Mouse (Mus musculus) inflammation-experienced regulatory T-cells, adult 6 months (primary cell): ENCODE measurements around the gene Trak1. TPM values are rescaled to one million over a fixed set of nuclear protein-coding genes. Genes with fewer than 3 reads are reported as not detected.

Experiments used
- ATAC-seq: one replicate; pipeline ENCODE4 v1.8.0; 2017
- polyA plus RNA-seq, 3 experiments: library from polyadenylated mRNA; unstranded; fragments of 100-300 nt; shearing (Covaris generic); gene quantifications; one replicate each; pipeline ENCODE4 v1.2.1; 2017

Gene Trak1
- polyA plus RNA-seq, 3 experiments from 2014 or later, result 7.5 to 12.9 (median 11.8) TPM

DNA sequence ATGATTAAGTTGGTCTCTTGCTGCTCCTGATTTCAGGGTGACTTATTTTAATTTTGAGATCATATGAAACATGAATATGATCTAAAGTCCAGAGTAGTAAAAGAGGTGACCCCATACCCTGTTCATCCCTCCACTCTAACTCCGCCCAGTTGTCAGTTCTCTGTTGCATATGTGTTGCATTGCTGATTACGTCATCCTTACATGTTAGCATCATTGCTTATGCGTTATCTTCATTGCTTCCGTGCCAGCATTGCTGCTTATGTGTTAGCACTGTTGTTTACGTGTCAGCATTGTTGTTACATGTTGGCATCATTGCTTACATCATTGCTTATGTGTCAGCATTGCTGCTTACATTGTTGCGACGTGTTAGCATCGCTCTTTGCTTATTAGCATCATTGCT lies 51.8 kb downstream of the Trak1 start:
- no peak for ATAC-seq

DNA sequence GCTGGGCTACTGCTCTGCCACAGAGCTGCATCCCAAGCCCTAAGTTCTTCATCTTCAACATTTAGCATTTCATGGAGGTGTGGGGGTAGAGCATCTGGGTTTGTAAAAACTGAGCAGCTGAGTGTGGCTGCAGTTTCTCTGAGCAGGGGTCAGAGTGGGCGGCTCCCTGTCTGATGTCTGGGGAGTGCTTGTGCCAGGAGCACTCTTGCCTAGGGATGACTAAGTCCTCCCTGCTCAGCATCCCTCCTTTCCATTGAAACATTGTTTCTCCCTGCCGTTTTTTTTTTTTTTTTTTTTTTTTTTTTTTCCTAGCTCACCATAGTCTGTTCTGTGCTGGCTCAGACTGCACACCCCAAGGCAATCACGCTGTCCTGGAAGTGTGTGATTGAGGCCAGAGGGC lies 53.3 kb downstream of the Trak1 start:
- ATAC-seq, result no peak

DNA sequence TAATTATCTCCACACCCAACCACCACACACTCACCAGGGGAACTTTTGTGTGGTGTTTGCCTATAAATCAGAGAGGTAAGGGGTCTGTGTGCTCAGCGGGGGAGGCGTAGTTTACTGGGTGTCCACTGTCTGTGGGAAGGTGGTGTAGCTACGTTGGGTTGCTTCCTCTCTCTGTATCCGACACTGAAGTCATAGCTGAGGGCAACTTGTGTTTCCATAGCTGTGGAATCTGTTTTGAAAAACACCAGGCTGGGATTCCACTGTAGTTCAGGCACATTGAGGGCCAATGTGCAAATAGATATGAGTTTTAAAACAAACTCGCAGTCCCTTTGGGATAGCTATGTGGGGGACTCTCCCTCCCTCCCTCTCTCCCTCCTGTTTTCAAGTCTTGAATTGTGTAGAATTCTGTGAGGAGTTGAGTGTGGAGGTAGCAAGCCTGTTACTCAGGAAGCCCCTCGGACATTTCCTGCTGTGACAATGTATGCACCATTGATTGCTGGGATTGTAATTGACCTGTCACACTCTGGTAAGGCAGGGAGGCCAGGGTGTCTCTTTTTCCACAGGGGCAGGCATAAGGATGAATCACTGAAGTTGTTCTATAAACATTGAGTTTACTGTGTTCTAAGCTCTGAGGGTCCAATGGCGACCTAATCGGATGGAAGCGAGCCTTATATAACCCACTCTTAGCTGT lies 54.2 kb downstream of the Trak1 start:
- ATAC-seq, result no peak

DNA sequence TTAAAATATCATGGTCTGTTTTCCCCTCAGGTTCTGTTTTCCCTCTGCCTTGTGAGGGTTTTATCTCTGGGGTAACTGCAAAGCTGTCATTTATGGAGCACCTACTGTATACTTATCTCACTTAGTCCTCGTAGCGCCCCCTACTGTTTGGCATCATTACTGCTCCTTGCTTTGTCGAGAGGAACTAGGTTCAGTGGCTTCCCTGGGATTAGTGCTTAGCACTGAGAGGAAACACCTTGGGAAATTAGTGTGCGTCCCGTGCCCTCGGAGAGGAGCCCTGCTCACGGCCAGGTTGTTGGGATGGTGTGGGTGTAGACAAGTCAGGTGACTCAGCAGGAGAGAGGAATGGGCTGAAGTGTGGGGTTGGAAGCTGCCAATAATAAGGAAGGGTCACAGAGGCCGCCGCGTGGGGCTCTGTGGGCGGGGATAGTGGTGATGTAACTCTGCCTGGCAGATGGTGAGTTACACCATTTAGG lies 54.9 kb downstream of the Trak1 start:
- no peak for ATAC-seq

DNA sequence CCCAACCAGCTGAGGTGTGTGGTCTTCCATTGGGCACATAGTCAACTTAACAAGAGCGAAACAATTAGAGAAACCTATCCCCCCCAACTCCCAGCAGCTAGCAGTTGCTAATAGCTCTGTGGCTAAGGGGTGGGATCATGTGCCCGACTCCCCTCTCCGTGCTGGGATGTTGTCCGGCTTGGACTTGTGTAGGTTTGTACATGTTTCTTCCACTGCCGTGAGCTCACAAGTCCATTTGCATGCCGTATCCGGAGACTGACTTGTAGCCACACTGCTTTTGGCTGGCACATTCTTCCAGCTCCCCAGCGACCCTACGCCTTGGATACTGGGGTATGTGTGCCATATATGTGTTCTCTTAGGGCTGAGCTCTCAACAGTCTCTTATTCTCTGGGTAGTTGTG lies 55.4 kb downstream of the Trak1 start:
- ATAC-seq, result no peak

DNA sequence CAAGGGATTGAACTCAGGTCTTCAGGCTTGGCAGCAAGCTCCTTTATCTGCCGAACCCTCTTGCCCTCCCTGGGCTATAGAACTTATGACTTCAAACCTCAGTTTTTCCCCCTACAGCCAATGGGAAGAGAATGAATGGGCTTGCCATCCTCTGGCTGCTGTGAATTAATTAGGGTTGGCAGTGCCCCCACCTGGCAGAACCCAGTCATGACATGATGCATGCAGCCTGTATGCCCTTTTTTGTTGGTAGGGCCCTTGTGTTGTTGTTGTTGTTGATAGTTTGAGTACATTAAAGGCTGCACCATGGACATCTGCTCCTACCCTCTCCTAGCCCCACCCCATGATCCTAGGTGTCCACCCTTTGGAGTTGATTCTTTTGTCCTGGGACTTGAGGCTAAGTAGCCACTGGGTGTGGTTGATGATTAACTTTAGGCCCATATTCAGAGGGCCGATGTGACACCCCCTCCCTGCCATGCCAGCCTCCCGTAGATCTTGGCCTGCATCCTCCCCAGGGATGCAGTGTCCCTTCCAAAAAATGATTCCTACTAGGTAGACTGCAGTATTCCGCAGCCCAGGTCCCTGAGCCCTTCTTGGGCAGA lies 57.6 kb downstream of the Trak1 start:
- ATAC-seq, result peak; percentile 56

DNA sequence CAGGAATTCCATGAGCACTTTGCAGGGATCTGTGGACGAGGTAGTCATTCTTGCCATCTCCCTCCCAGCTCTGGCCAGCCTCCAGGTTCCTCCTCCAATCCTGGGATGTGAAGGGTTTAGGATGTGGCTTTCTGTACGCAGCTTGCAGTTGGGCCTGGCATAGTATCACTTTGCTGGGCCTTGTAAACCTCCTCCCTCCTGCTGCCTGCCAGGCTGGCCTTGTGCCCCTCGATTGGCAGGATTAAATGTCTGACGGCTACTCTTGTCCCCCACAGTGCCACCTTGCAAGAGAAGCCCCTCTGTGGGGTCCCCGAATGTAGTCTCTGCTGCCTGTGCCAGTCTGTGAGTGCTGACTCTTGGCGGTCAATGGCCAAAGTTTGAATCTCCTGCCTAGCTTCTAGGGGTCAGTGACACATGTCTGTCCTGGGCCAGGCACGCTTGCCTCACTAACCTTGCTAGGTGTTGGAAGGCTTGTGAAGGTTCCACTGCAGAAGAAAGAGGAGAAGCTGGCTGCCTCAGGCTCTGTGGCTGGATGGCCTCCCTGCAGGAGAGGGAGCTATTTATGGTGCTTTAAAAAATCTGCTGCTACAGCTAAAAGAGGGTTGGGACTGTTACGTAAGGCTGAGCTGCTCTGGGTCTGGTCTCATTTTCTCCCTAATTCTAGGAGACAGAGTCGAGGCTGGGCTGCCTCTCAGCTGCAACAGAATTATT lies 58.3 kb downstream of the Trak1 start:
- no peak for ATAC-seq

DNA sequence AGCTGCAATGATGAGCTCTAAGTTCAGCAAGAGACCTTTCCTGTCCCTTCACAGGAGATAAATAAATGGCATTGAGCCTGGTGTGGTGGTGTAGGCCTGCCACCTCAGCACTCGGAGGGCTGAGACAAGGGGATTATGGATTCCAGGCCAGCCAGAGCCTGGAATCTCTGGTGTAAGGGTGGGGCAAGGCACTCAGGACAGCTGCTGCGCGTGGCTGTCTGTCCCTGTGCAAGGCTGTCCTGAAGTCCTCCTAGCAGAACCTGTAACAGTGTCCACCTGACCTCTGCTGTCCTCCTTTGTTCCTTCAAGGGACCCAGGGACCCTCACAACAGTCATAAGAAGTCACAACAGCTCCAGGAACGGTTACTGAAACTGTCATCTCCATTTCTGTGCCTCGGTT lies 59.8 kb downstream of the Trak1 start:
- no peak for ATAC-seq

DNA sequence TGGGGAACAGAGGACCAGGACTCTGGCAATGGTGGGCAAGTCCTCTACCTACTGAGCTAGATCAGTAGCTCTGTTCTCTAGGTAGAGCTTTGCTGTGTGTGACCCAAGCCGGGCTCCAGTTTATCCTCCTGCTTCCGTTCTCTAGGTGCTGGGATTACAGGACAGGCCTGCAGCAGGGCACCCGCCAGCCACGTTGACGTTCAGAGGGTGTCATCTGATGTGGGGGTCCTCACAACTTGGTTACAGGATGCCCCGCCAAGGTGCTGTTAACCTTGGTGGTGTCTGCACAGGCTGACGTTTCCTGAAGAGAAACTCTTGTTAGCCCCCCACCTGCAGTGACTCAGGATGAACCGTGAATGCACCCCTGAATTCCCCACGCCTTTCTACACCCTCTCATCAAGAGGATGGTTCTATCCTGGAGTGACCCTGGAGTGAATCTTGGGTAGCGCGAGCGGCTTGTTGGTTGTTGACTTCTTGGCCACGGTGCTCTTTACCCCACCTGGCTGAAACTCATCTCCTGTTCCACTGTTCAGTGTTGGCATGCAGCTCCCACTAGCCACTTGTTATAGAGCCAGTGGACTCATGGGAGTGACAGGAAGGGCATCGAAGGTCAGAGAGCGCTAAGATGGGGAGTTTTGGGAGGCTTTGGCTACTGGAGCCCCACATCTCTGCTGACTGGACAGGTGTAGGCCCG lies 60.4 kb downstream of the Trak1 start:
- ATAC-seq, result no peak

DNA sequence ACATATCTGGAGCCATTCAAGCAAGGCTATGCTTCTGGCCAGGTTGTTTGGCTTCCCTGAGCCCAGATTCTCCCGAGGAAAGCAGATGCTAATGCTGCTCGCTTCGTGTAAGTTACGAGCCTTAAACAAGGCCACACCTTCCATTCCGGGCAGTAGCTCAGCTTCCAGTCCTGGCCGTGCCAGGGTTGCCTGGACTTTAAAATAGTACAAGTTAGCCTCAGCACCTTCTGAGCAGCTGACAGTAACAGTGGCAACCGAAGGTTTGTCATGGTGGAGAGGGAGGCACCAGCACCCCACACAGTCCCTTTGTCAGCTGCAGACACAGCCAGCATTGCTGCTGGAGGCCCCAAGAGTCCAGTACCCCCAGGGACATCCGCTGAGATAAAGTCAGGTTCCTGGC lies 61.1 kb downstream of the Trak1 start:
- ATAC-seq, result no peak

DNA sequence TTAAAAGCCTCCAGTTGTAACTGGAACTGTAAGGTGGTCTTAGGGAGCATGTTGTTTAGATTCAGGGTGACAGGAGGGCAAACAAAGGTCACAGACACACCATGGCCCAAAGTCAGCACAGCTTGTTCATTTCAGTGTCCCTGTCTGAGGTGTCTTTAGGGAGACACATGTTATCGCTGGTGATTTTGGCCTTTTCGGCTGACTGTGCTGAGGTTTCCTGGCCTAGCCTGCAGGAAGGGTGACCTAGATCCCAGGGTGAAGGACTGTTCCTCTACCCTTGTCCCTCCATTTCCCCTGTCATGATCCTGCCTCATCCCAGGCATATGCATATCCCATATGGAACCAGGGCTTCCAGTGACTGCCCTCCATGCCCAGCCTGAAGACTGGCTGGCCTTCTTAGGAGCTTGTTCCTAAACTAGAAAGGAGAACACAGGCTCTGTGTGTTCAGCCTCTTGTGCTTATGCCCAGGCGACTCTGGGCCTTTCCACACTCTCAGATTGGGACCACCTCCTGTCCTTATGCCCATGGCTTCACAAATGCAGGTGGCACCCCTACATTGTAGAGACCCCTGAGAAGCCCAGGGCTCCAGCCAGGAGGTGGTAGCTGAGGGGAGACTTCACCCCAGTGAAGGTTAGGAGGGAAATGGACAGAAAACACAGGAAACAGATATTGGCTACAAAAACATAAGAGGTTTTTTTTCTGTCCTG lies 62.1 kb downstream of the Trak1 start:
- no peak for ATAC-seq

DNA sequence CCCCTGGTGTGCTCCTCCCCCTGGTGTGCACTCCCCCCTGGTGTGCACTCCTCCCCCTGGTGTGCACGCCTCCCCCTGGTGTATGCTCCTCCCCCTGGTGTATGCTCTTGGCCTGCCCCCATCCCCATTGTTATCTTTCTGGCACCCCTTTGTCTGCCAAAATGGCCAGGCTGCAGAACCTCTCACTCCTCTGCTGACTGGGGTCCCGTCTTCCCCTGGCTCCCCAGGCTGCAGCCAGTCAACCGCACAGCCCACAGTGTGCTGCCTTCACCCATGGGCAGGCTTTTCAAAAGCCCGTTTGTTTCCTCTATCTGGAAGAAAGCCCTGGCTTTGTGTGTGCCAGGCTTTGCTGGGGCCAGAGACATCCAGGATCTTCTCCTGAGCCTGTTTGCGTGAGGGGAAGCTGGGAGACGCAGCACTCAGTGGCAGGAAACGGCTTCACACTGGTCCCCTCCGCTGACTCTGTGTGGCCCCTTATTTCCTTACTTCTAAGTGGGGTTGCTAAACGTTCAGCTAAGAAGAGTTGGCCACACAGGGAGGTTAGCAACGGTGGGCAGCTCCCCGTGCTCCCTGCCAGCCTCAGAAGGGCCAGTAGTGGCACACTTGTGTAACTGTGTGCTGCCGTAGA lies 63.1 kb downstream of the Trak1 start:
- peak; percentile 48 for ATAC-seq

DNA sequence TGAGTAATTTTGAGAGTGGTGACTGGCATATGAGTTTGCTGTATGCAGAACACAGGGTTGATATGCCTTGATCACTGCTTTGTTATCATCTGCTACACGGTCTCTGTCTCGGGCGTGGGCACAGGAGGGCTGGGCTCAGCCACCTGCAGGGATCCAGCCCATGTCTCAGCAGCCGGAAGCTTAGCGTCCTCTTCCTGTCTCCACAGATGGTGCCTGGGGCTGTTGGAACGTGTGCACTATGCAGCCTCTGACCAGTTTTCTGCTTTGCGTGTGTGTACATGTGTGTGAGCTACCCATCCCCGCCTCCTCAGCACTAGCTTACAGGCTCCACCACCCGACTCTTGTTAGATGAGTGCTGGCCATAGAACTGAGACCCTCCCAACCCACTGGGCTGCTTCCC lies 63.7 kb downstream of the Trak1 start:
- peak; percentile 87 for ATAC-seq

DNA sequence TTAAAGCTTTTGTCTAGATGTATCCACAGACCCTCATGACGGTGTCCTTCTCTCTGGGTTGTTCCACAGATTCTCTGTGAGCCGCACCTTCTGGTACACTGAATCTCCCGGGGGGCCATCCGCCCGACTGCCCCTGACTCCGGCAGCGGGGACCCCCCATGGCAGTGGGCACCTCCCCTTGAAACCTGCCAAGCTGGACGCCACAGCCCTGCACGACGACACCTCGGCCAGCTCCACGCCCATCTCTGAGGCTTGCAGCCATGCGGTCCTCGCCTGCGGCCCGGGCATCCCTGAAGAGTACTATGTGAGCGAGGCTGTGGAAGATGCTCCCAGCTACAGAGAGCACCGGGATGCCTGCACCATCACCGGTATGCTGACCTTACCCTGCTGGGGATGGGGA lies 66.6 kb downstream of the Trak1 start:
- no peak for ATAC-seq

DNA sequence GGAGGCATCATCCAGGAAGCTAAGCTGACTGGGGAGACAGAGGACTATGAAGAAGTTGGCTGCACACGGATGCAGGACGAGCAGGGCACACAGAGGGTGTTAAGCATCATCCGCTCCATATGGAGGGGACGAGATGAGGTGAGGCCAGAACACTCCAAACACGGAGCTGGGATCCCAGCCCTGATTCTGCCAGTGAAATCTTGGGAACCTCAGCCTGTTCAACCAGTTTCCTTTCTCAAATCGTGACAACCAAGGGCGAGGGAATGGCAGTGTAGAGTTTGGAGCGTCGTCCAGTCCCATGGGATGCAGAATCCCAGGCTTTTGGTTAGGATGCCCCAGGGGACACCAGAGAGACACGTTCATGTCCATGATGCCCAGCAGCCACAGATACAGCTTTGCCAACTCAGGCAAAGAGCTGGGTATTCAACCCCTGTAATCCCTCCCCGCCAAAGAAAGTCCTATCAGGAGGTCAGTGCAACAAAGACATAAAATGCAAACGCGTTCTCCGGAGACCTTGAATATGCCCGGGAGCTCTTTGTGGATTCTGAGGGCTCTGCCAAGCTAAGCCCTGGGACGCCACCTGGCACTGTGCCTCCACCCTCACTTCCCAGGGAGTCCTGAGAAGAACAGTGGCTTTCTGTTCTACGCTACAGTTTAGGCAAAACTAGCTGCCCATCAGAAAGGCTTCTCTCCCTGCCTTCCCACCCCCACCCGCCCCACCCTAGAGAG lies 69.0 kb downstream of the Trak1 start:
- no peak for ATAC-seq

DNA sequence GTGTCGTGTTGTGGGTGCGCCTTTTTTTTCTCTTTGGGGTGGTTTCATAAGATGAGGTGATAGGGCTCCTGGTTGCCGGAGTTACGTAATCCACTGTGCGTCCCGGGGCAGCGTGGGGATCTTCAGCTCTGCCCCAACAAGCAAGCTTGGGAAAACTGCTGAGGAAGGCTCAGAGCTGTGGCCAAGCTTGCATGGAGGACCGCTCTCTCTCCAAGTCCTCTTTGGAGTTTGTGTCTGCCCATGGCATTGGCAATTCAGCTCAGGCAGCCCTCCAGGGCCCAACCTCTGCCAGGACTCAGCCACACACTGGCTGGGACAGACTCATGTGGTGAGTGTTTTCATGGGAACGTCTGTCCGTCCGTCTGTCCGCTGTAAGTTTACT lies 69.6 kb downstream of the Trak1 start:
- no peak for ATAC-seq

DNA sequence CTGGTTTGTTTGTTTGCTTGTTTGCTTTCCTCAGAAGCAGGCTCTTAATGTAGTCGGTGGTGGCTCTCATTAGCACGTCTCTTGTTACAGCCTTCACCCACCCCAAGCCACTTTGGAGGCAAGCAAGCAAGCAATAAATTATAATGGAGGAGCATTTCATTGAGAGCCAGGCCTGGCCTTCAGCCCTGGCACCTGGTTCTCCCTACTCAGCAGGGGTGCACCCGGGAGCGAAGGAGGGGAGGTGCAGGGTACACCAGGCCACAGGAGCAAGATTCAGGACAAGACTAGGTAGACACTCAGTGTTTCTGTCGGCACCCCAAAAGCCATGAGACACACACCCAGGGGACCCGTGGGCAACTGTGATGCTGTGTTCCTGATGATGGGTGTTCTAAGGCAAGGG lies 72.3 kb downstream of the Trak1 start:
- ATAC-seq, result no peak

DNA sequence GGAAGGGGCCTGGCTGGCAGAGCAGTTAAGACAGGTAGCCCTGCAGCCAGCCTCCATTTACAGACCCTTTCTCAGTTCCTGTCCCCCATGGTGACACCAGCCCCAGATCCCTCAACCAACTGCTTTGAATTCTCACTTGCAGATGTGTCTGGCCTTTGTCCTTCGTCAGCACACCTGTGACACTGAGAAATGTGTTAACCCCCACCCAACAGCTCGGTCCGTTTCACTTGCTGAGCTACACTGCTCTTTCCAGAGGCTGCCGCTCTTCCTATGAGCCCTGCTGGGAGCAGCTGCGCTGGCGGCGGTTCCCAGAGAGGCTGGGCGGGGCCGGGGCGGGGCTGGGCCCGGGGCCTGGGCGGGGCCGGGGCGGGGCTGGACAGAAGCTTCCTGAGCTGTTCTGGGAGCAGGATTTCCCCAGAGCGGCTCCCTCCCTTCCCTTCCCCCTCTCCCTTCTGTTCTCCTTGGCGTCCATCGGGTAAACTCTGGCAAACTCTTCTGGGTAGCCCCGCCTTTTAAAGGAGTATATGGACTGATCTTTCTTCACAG lies 74.1 kb downstream of the Trak1 start:
- peak; percentile 49 for ATAC-seq

DNA sequence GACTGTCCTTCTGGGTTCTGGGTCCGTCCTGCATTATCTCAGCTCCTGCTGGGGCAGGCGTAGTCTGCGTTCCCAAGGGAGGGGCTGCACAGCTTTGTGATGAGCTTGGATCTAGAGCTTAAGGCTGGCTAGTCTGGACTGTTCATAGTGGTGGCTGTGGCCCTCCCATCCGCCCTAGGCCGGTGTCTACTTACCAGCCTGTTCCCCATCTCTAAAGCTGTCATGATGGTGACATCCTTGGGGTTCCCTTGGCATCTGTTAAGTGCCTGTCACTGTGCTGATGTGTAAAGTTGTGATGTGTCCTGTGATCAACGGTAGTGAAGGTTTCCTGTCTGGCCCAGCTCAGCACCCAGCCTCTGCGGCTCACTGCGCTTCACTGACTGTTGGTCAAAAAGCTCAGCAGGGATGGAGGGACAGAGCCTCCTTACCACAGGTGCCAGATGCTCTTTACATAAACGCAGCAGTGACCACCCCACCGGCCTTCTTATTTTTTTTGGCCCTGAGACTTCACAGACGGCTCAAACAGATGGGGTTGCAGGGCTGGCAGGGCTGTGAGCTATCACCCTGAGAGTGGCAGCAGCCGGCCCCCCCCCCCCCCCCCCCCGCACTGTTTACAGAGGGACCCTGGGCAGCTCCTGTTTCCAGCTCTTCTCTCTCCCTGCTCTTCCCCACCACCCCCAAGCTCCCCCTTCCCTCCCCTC lies 74.8 kb downstream of the Trak1 start:
- no peak for ATAC-seq

DNA sequence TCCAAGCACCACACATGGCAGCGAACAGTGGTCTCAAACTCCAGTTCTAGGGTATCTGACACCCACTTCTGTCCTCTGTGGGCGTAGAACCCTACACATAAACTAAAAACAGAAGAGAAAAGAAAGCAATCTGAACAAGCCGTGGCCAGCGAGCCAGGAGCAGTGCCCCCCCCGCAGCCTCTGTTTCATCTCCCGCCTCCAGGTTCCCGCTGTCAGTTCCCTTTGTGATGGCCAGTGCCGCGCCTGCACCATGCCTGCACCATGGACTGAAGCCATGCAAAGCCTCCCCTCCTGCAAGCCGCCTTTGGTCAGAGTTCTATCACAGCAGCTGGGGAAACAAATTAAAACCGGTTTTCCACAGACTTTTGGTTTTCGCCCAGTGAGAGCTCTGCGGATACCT lies 75.8 kb downstream of the Trak1 start:
- no peak for ATAC-seq

DNA sequence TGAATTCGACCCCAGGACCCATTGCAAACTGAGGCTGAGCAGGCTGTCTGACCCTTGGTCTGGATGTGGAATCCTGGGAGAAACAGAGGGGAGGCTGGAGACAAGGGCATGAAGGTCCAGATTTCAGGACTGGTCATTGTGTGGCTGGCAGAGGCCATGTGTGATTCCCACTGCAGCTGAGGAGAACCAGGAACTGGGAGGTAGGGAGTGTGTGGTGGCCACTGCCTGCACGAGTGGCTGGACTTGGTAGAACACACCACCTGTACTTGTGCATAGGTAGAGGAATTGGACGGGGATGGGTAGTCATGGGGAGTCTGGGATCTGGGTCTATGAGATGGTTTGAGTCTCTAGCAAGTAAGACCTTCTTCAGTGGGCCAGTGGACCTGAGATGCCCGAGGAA lies 76.2 kb downstream of the Trak1 start:
- no peak for ATAC-seq
